Mouse (Mus musculus) Patski (cell line): ENCODE measurements at regions not wholly inside any gene's neighbourhood (a gene's known extent, or its start where the extent isn't known, plus 50 kb on each side); places are given as distances from the start of the nearest gene placed in this dataset.

ENCODE experiments used
- ATAC-seq: fragments of 100-300 bp; one replicate; pipeline ENCODE4 v1.8.0; 2021
- CTCF ChIA-PET: fragments of 350-600 bp; sonication (Branson Sonifier 250); formaldehyde crosslinking; loops from one replicate; lab custom pipeline; 2022; ENCODE audit warnings: inconsistent platforms; lab: Charles Lee
- POLR2A ChIA-PET: fragments of 350-600 bp; sonication (Branson Sonifier 250); formaldehyde crosslinking; loops from one replicate; lab custom pipeline; 2022; ENCODE audit warnings: antibody characterized with exemption, inconsistent platforms; lab: Charles Lee
- DNase-seq: peaks from one replicate; pipeline ENCODE4 v3.0.0-alpha.2; 2011; ENCODE audit warnings: low read depth, low spot score
- H3K27me3 ChIP-seq: fragments of 371-371 bp; one replicate; pipeline ENCODE4 v1.5.1; 2021
- CTCF ChIP-seq: fragments of 100-300 bp; IDR thresholded peaks from one replicate; pipeline ENCODE4 v1.5.1; 2021
- in situ Hi-C: fragments of 300-500 bp; cut with MboI; formaldehyde crosslinking; loops from 3 replicates; pipeline ENCODE4 v1.11.1; 2018; ENCODE audit warnings: low pct_unique_long_range_greater_than_20kb, mixed read lengths

DNA sequence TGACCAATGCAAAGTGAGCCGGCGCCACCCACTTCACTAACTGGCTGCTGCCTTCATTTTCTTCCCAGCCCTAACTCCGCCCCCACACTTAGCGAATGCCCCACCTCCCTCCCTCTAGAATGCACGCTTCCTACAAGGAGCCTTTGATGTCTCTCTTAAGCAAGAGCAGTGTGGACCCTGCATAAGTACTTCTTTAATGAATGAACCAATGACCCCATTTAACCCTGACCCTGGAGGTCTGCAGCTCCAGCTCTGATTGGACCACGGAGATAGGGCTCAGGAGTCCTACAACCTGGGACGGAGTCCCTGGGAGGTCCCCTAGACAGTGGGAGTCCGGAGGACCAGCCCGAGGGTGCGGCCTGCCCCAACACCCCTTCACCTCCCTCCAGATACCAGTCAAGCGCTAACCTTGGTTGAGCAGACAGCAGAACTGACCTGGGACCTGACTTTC is 189.7 kb downstream of the Tfap2c start:
- in situ Hi-C loops = no loop called here
- ATAC-seq (no peak), DNase-seq (no peak)
- CTCF ChIA-PET = no interaction called here
- no peak for TF ChIP-seq CTCF
- H3K27me3 ChIP-seq = peaks cover 42% of the 10 kb centered on the region
- POLR2A ChIA-PET = no interaction called here

DNA sequence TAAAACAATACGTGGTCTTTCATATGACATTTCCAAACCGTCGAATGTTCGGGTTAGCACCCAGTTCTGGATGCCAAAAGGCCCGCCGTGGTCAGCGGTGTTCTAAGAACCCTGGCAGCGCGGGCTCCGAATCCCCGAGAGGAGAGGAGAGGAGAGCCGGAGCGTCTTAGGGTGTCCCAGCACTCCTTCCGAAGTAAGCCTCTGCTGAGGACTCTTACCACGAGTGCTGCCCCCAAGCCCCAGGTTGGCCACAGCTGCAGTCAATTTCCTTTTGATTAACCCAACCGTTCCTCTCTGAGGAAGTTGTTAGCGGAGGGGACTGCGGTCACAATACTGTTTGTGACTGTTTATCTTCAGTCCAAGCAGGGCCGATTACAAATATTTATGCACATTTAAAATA is 190.1 kb downstream of the Tfap2c start:
- no peak for DNase-seq
- ChIA-PET POLR2A (no interaction called here), CTCF (no interaction called here)
- no peak for TF ChIP-seq CTCF
- ATAC-seq = no peak
- in situ Hi-C loops = no loop called here
- peaks cover 37% of the 10 kb centered on the region for H3K27me3 ChIP-seq

DNA sequence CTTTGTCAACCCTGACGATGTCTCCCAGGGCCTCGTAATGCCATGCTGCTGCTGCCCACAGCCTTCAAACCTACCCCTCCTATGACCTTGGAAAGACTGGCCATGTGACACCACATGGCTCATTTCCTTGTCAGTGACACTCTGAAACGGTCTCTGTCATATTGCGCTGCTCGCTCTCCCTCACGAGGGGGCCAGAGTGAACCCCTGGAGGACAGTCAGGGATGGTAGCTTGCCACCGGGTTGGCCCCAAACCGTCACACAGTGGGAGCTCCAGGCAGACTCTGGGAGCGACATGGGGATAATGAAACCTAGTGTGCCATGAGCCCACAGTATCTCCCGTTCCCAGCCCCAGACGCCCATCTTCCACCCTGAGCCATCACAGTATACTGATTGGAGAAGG is 188.8 kb downstream of the Bmp7 start:
- ATAC-seq = no peak
- no peak for TF ChIP-seq CTCF
- in situ Hi-C loops = loop anchor here (10.0 to 25.0 kb wide), 3 partner anchors 197 to 514 kb away; partner anchors contain the start of gene Mc3r
- ChIA-PET POLR2A (interaction anchor here (0.6 kb wide), 1 partner anchor 590 kb away, joined by 3 read pairs; no protein-coding TSS in a partner anchor), CTCF (no interaction called here)
- DNase-seq = no peak
- H3K27me3 ChIP-seq = peaks cover 12% of the 10 kb centered on the region

DNA sequence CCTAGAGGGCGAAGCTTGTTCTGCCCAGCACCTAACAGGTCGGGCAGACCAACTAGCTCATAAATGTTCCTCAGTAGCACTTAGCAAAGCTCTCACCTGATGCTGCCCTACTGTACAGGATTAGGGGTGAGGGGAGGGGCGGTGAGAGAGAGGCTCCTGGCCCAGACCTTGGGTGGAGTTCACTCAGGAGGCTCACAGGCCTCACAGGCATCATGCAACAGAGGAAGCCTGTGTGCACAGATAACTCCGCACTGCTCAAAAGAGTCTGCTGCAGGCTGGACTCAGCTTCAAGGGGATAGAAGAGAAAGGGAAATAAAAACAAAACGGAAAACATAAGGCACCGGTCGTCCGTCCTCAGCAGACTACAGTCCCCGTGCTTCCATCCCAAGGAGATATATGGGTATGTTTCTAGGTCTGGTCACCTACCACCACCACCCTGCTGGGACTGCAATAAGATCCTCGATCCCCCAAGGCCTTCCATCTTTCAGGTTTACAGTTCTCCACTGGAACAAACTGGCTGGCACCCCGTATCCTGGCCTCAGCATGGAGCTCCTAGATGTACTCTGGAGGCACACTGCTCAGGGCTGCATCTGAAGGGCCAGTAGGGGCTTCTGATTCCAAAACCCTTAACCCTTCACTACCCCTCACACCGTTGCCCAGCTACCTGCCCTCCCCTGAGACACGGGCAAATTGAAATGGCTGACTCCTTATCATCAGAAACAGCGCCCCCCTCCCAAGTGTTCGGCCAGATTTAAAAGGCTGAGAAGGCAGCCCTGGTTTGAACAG is 184.2 kb downstream of the Bmp7 start:
- no peak for ATAC-seq
- in situ Hi-C loops = loop anchor here (10.0 to 25.0 kb wide), 3 partner anchors 201 to 519 kb away; partner anchors contain the start of gene Mc3r
- H3K27me3 ChIP-seq = peaks cover 25% of the 10 kb centered on the region
- CTCF ChIA-PET = interaction anchor here (0.6 kb wide), 1 partner anchor 210 kb away, joined by 3 read pairs; no protein-coding TSS in a partner anchor
- no peak for TF ChIP-seq CTCF
- POLR2A ChIA-PET = interaction anchor here (0.6 kb wide), 1 partner anchor 23 kb away, joined by 3 read pairs; no protein-coding TSS in a partner anchor
- DNase-seq = no peak

DNA sequence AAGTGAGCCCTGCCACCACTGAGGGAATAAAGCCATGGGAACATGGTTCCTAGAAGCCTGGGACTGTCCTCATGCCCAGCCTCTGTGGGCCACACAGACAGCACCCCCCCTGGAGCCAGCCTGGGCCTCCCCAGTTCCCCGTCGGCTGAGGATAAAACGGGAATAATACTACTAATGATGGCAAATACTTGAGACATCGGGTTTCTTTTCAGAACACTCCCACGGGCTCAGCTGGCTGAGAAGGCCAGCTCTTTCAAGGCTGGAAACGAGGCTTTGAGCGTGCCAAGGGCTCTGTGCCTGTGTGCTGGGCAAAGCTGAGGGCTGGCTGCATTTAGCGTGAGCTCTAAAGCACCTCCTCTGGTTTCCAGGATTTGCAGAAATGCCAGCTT is 183.7 kb downstream of the Bmp7 start:
- TF ChIP-seq CTCF = no peak
- DNase-seq (no peak), ATAC-seq (no peak)
- POLR2A ChIA-PET = no interaction called here
- in situ Hi-C loops = loop anchor here (10.0 to 25.0 kb wide), 3 partner anchors 202 to 519 kb away; partner anchors contain the start of gene Mc3r
- H3K27me3 ChIP-seq = peaks cover 24% of the 10 kb centered on the region
- CTCF ChIA-PET = interaction anchor here (0.6 kb wide), 1 partner anchor 211 kb away, joined by 3 read pairs; no protein-coding TSS in a partner anchor

DNA sequence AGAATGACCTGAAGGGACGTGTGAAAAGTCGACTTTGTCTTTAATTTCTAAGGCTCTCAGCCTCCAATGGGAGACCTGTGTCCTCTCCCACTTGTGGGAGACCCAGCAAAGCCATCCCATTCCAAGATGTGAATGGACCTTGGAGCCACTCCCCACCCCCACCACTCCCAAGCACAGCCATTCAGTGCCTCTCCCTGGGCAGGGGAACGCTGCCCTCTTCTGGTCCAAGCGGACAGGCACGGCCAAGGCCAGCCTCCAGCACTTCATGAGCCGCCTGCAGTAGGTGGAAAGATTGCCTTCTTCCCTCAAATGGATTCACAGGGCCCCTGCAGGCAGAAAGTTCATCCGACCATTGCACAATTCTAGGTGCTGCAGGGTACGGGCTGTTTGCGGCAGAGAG is 181.6 kb downstream of the Bmp7 start:
- in situ Hi-C loops = loop anchor here (10.0 to 25.0 kb wide), 3 partner anchors 204 to 521 kb away; partner anchors contain the start of gene Mc3r
- ChIA-PET CTCF (interaction anchor here (1.0 to 1.9 kb wide), 7 partner anchors 14 to 284 kb away, joined by 3 to 5 read pairs (median 3); no protein-coding TSS in a partner anchor), POLR2A (no interaction called here)
- peaks cover 19% of the 10 kb centered on the region for H3K27me3 ChIP-seq
- peak; percentile 83 for ATAC-seq
- peak; percentile 85 for TF ChIP-seq CTCF
- no peak for DNase-seq

DNA sequence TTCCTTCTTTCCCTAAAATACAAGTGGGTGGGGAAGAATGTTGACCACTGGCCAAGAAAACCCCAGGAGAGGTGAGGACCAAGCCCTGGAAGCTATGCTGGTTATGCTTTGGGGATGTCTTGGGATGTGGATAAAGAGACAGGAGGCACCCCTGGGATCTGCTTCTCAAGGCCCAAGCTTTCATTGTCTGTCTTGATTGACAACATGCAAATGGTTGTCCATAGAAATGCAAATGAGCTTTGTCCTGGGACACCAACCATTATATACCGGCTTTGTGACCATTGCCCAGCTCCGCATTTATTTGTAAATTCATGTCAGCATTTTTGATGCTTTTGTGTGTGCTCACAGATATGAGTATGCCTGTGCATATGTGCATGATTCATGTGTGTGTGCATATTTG is 174.9 kb downstream of the Bmp7 start:
- ChIA-PET CTCF (interaction anchor here (1.3 kb wide), 1 partner anchor 13 kb away, joined by 3 read pairs; no protein-coding TSS in a partner anchor), POLR2A (no interaction called here)
- in situ Hi-C loops = loop anchor here (25.0 kb wide), 1 partner anchor 528 kb away; the partner anchor contains the start of gene Mc3r
- TF ChIP-seq CTCF = no peak
- ATAC-seq (no peak), DNase-seq (no peak)
- peaks cover 7% of the 10 kb centered on the region for H3K27me3 ChIP-seq

DNA sequence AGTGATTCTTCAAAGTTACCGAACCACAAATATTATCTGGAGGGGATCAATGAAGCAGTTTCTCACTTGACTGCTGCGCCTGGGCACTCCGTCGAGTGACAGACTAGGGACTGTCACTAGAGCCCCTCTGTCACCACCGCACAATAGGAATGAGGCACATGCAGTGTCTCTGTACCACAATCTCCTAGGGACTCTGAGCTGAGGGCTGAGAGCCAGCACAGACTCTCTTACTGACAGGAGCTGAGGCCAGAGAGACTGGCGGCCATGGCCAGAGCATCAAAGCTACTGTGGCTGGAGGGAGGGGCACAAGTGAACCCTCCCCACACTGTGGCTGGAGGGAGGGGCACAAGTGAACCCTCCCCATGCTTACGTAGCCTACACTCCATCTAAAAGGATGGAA is 173.7 kb downstream of the Bmp7 start:
- no peak for TF ChIP-seq CTCF
- ATAC-seq = no peak
- ChIA-PET POLR2A (no interaction called here), CTCF (no interaction called here)
- peaks cover 4% of the 10 kb centered on the region for H3K27me3 ChIP-seq
- in situ Hi-C loops = loop anchor here (25.0 kb wide), 1 partner anchor 529 kb away; the partner anchor contains the start of gene Mc3r
- no peak for DNase-seq

DNA sequence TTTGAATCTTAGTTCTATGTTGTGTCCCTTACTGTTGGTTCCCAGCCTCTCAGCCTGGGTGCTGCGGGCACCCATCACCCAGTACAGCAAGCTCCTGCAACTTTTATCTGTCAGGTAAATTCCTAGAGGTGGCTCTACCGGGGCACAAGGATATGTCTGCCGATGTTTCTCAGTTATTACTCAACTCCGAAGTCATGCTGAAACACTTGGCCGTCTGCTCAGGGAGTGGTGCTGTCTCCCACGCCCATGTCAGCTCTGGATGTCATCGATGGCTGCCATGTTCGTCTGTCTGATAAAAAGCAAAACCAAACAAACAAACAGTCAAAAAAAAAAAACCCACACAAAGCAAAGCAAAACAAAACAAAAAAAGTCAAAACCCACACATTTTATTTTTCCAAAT is 171.4 kb downstream of the Bmp7 start:
- ChIA-PET CTCF (no interaction called here), POLR2A (interaction anchor here (0.7 kb wide), 1 partner anchor 112 kb away, joined by 5 read pairs; no protein-coding TSS in a partner anchor)
- in situ Hi-C loops = loop anchor here (25.0 kb wide), 1 partner anchor 531 kb away; the partner anchor contains the start of gene Mc3r
- H3K27me3 ChIP-seq = peaks cover 4% of the 10 kb centered on the region
- no peak for ATAC-seq
- no peak for DNase-seq
- TF ChIP-seq CTCF = no peak

DNA sequence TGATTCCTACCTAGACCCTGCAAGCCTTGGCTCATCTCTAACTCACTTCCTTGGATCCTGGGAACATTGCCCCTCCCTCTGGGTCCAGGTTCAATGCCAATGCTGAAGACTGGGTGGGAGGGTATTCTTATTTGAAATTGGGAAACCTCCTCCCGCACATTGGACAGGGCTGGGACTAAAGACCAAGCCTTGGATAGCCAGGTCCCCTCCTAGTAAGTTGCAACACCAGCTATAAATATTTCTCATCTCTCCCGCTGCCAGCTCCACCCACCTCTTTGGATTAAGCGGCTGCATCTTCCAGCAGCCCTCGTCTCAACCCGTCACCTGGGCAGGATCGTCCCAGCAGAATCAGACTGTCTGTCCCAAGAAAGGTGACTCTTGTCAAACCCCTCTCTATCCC is 170.1 kb downstream of the Bmp7 start:
- DNase-seq (no peak), ATAC-seq (no peak)
- no peak for TF ChIP-seq CTCF
- CTCF ChIA-PET = no interaction called here
- POLR2A ChIA-PET = no interaction called here
- in situ Hi-C loops = loop anchor here (25.0 kb wide), 1 partner anchor 533 kb away; the partner anchor contains the start of gene Mc3r
- no peaks in the 10 kb centered on the region for H3K27me3 ChIP-seq
